Mouse (Mus musculus): ENCODE measurements around the gene Tmem169. TPM values are rescaled to one million over a fixed set of nuclear protein-coding genes. Genes with fewer than 3 reads are reported as not detected.
"Not testable (repeated sequence)": the region's sequence is repeated elsewhere in the genome, so short reads cannot be mapped to it uniquely, and the experiment has no call there.

Gene Tmem169
- polyA plus RNA-seq (2015; fragmentation: Nextera tagmentation; extraction: Ambion mirVana) = 2.0 and 3.4 TPM in 2 replicates

- Histone ChIP-seq H3K27ac (ENCODE audit: low read length) (peak within 1 kb of the TSS; percentile 61), H3K27me3 (ENCODE audit: control insufficient read depth, insufficient read depth, low read length) (no peaks in the 10 kb centered on the region), H3K4me1 (ENCODE audit: control insufficient read depth, insufficient read depth, low read length) (no peaks in the 10 kb centered on the region), H3K36me3 (ENCODE audit: control insufficient read depth, insufficient read depth) (no peaks in the 10 kb centered on the region), H3K4me2 (ENCODE audit: low read depth, low read length) (peak within 1 kb of the TSS; percentile 99), H3K9me3 (replicated peaks; ENCODE audit: control insufficient read depth, low read length) (no peaks in the 10 kb centered on the region), H3K9ac (ENCODE audit: low read length) (peak within 1 kb of the TSS; percentile 86), H3K4me3 (ENCODE audit: low read length) (peak within 1 kb of the TSS; percentile 85)
- peak; percentile 100 for ATAC-seq (replicated peaks; ENCODE audit: extremely low read depth, insufficient read depth, low FRiP score)
- under 1% methylated on average over 30 of the region's 30 CpGs for WGBS
Measured at GRCm38 (mm10) chr1:72283992-72284485, at the start of gene Tmem169, which contains the start of gene Pecr. Gene Tmem169, plus strand, starts transcription at chr1:72284369. Gene Pecr, minus strand, starts transcription at chr1:72284314.

- not testable (repeated sequence) for H3K27me3 ChIP-seq (ENCODE audit: control insufficient read depth, insufficient read depth, low read length); H3K36me3 ChIP-seq (ENCODE audit: control insufficient read depth, insufficient read depth); H3K9me3 ChIP-seq (replicated peaks; ENCODE audit: control insufficient read depth, low read length); H3K4me1 ChIP-seq (ENCODE audit: control insufficient read depth, insufficient read depth, low read length)
- WGBS = under 1% methylated on average over 35 of the region's 50 CpGs
- Histone ChIP-seq H3K4me2 (ENCODE audit: low read depth, low read length) (peak overlapping the region; percentile 85), H3K9ac (ENCODE audit: low read length) (peak overlapping the region; percentile 79), H3K27ac (ENCODE audit: low read length) (peak overlapping the region; percentile 92), H3K4me3 (ENCODE audit: low read length) (peak overlapping the region; percentile 77)
- peak; percentile 80 for ATAC-seq (replicated peaks; ENCODE audit: extremely low read depth, insufficient read depth, low FRiP score)
Measured at GRCm38 (mm10) chr1:72236363-72237006, 47.7 kb upstream of the Tmem169 start.

GRCm38 (mm10) chr1:72237007-72237775, 47.0 kb upstream of the Tmem169 start:
- H3K9me3 ChIP-seq (replicated peaks; ENCODE audit: control insufficient read depth, low read length) = no peaks in the 10 kb centered on the region
- ATAC-seq (replicated peaks; ENCODE audit: extremely low read depth, insufficient read depth, low FRiP score) = no peak; the same call in 1 of the 2 replicates
- peaks cover 2% of the 10 kb centered on the region; the same call in 1 of the 2 replicates for H3K4me1 ChIP-seq (ENCODE audit: control insufficient read depth, insufficient read depth, low read length)
- no peak overlapping the region for H3K27ac ChIP-seq (ENCODE audit: low read length)
- H3K9ac ChIP-seq (ENCODE audit: low read length) = peak overlapping the region; percentile 38; the same call in 1 of the 2 replicates
- H3K27me3 ChIP-seq (ENCODE audit: control insufficient read depth, insufficient read depth, low read length) = peaks cover 7% of the 10 kb centered on the region
- 3% methylated on average over 11 of the region's 13 CpGs for WGBS
- no peaks in the 10 kb centered on the region for H3K36me3 ChIP-seq (ENCODE audit: control insufficient read depth, insufficient read depth)
- H3K4me3 ChIP-seq (ENCODE audit: low read length) = peak overlapping the region; percentile 21; the same call in 1 of the 2 replicates
- peak overlapping the region; percentile 51 for H3K4me2 ChIP-seq (ENCODE audit: low read depth, low read length)

- H3K4me2 ChIP-seq (ENCODE audit: low read depth, low read length) = peak overlapping the region; percentile 1; the same call in 1 of the 2 replicates
- no peaks in the 10 kb centered on the region for H3K9me3 ChIP-seq (replicated peaks; ENCODE audit: control insufficient read depth, low read length)
- no peaks in the 10 kb centered on the region for H3K36me3 ChIP-seq (ENCODE audit: control insufficient read depth, insufficient read depth)
- peaks cover 7% of the 10 kb centered on the region for H3K27me3 ChIP-seq (ENCODE audit: control insufficient read depth, insufficient read depth, low read length)
- no peak overlapping the region for H3K27ac ChIP-seq (ENCODE audit: low read length)
- WGBS = 60% methylated on average over 10 of the region's 10 CpGs
- peaks cover 2% of the 10 kb centered on the region; the same call in 1 of the 2 replicates for H3K4me1 ChIP-seq (ENCODE audit: control insufficient read depth, insufficient read depth, low read length)
- H3K4me3 ChIP-seq (ENCODE audit: low read length) = no peak overlapping the region
- H3K9ac ChIP-seq (ENCODE audit: low read length) = peak overlapping the region; percentile 44; the same call in 1 of the 2 replicates
- ATAC-seq (replicated peaks; ENCODE audit: extremely low read depth, insufficient read depth, low FRiP score) = no peak
Measured at GRCm38 (mm10) chr1:72238016-72238580, 46.1 kb upstream of the Tmem169 start.

GRCm38 (mm10) chr1:72239113-72239512, 45.1 kb upstream of the Tmem169 start:
- not testable (repeated sequence) for ATAC-seq (replicated peaks; ENCODE audit: extremely low read depth, insufficient read depth, low FRiP score); H3K9ac ChIP-seq (ENCODE audit: low read length); H3K4me1 ChIP-seq (ENCODE audit: control insufficient read depth, insufficient read depth, low read length); H3K36me3 ChIP-seq (ENCODE audit: control insufficient read depth, insufficient read depth); H3K27me3 ChIP-seq (ENCODE audit: control insufficient read depth, insufficient read depth, low read length); H3K27ac ChIP-seq (ENCODE audit: low read length); H3K4me2 ChIP-seq (ENCODE audit: low read depth, low read length); H3K9me3 ChIP-seq (replicated peaks; ENCODE audit: control insufficient read depth, low read length); H3K4me3 ChIP-seq (ENCODE audit: low read length)
- WGBS = 81% methylated on average over 3 of the region's 3 CpGs

DNA sequence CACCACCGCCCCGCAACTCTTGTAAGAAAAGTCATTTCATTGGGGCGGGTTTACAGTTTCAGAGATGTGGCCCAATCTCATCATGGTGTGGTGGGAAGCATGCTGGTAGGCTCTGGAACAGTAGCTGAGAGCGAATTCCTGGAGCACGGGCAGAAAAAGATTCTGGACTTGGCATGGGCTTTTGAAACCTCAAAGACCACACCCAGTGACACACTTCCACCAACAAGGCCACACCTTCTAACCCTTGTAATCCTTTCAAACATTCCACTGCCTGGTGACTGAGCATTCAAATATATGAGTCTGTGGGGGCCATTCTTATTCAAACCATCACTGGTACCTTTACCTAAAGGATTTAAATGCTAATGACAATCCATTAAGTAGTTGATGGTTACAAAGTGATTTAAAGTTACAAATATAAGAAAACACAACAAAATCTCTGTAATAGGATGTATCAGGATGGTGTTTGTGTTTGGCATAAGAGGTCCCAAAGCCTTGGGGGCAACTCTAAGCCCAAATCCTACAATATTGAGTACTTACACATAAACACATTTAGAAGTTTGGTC, 41.5 kb upstream of the Tmem169 start:
- no peaks in the 10 kb centered on the region for H3K36me3 ChIP-seq (ENCODE audit: control insufficient read depth, insufficient read depth)
- H3K9ac ChIP-seq (ENCODE audit: low read length) = no peak overlapping the region
- no peaks in the 10 kb centered on the region for H3K27me3 ChIP-seq (ENCODE audit: control insufficient read depth, insufficient read depth, low read length)
- no peaks in the 10 kb centered on the region for H3K4me1 ChIP-seq (ENCODE audit: control insufficient read depth, insufficient read depth, low read length)
- no peaks in the 10 kb centered on the region for H3K9me3 ChIP-seq (replicated peaks; ENCODE audit: control insufficient read depth, low read length)
- no peak overlapping the region for H3K4me2 ChIP-seq (ENCODE audit: low read depth, low read length)
- H3K4me3 ChIP-seq (ENCODE audit: low read length) = no peak overlapping the region
- no peak overlapping the region for H3K27ac ChIP-seq (ENCODE audit: low read length)
- no peak for ATAC-seq (replicated peaks; ENCODE audit: extremely low read depth, insufficient read depth, low FRiP score)
- 87% methylated on average over 5 of the region's 5 CpGs for WGBS

- peak overlapping the region; percentile 59 for H3K4me3 ChIP-seq (ENCODE audit: low read length)
- H3K27ac ChIP-seq (ENCODE audit: low read length) = peak overlapping the region; percentile 96
- no peaks in the 10 kb centered on the region for H3K9me3 ChIP-seq (replicated peaks; ENCODE audit: control insufficient read depth, low read length)
- H3K36me3 ChIP-seq (ENCODE audit: control insufficient read depth, insufficient read depth) = no peaks in the 10 kb centered on the region
- under 1% methylated on average over 47 of the region's 47 CpGs for WGBS
- ATAC-seq (replicated peaks; ENCODE audit: extremely low read depth, insufficient read depth, low FRiP score) = peak; percentile 96
- peak overlapping the region; percentile 79 for H3K9ac ChIP-seq (ENCODE audit: low read length)
- H3K4me1 ChIP-seq (ENCODE audit: control insufficient read depth, insufficient read depth, low read length) = no peaks in the 10 kb centered on the region
- no peaks in the 10 kb centered on the region for H3K27me3 ChIP-seq (ENCODE audit: control insufficient read depth, insufficient read depth, low read length)
- peak overlapping the region; percentile 66 for H3K4me2 ChIP-seq (ENCODE audit: low read depth, low read length)
Measured at GRCm38 (mm10) chr1:72243656-72244316, 40.4 kb upstream of the Tmem169 start.

DNA sequence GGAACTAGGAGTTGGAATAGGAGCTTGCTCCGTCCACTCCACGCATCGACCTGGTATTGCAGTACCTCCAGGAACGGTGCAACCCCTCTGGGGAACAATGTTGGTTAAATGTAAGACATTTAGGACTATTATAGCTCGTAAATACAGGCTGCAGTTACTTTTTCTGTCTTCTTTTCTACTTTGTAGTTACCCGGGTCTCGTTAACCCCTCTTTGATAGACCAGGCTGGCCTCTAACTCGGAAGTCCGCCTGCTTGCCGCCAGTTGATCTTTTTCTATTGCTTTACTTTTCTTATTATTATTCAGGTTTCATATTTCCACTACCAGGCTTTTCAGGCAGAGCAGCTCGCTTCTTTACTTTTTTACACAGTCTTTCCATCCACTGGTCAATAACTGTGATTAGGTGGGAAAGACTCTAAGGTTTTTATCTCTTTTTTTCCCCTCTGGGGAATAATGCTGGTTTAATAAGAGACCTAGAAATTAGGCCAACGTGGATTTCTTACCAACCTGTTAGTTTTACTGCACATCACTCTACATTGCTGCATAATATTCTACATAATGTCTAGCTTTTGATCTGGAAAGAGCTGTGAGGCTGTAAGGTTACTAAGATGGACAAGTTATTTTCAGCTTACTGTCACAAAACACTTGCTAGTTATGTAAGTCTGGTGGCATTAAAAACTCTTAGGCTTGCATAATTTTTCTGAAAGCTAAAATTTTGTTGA, 39.7 kb upstream of the Tmem169 start:
- Histone ChIP-seq H3K36me3 (ENCODE audit: control insufficient read depth, insufficient read depth) (no peaks in the 10 kb centered on the region), H3K4me3 (ENCODE audit: low read length) (peak overlapping the region; percentile 59), H3K4me1 (ENCODE audit: control insufficient read depth, insufficient read depth, low read length) (no peaks in the 10 kb centered on the region), H3K9ac (ENCODE audit: low read length) (peak overlapping the region; percentile 79), H3K4me2 (ENCODE audit: low read depth, low read length) (peak overlapping the region; percentile 66), H3K9me3 (replicated peaks; ENCODE audit: control insufficient read depth, low read length) (no peaks in the 10 kb centered on the region), H3K27me3 (ENCODE audit: control insufficient read depth, insufficient read depth, low read length) (no peaks in the 10 kb centered on the region), H3K27ac (ENCODE audit: low read length) (peak overlapping the region; percentile 96)
- 2% methylated on average over 12 of the region's 12 CpGs for WGBS
- peak; percentile 79 for ATAC-seq (replicated peaks; ENCODE audit: extremely low read depth, insufficient read depth, low FRiP score)
